Mouse (Mus musculus): ENCODE measurements around the gene Tacc3.

DNA sequence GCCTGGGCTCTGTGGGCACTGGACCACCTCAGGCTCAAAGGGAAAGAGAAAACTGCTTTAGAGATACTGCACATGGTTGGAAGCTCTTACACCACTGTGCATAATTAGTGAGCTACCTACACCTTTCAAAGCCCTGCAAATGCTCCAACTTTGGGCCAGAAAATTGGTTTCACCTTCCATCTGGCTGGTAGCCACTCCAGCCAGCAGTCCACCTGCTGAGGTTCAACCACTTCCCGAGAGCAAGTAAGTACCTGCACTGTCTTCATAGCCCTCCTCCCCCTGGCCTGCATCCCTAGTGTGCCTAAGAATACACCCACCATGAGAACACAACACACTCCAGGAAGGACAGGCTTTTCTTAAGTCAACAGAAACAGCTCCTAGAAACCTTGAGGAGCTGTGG is 46.1 kb upstream of the Tacc3 start:
- TF ChIP-seq CTCF (conservative IDR thresholded peaks at IDR 0.05; ENCODE audit: low read length) = no peak
- TF ChIP-seq POU5F1 (IDR thresholded peaks at IDR 0.05; ENCODE audit: borderline replicate concordance, low read length) = no peak

Data from E14TG2a.4 (cell line).